Mouse (Mus musculus): ENCODE measurements around the gene Olfr543. TPM values are rescaled to one million over a fixed set of nuclear protein-coding genes. Genes with fewer than 3 reads are reported as not detected.
"Not testable (repeated sequence)": the region's sequence is repeated elsewhere in the genome, so short reads cannot be mapped to it uniquely, and the experiment has no call there.

Olfr543 gene
- polyA plus RNA-seq, 1 experiment from 2014 or later: 0.40 TPM

- H3K27ac ChIP-seq: no peak within 1 kb of the TSS
- no peak for ATAC-seq (ENCODE audit: low read depth)
- no peak within 1 kb of the TSS for H3K4me3 ChIP-seq (replicated peaks)
- H3K9me3 ChIP-seq (replicated peaks): no peaks in the 10 kb centered on the region
- H3K9ac ChIP-seq: no peak within 1 kb of the TSS
- no peak for DNase-seq
- 51% methylated on average over 3 of the region's 3 CpGs for WGBS (ENCODE audit: insufficient replicate concordance)
- H3K4me2 ChIP-seq: no peak within 1 kb of the TSS
- H3K4me1 ChIP-seq (replicated peaks): no peaks in the 10 kb centered on the region
- no peaks in the 10 kb centered on the region for H3K27me3 ChIP-seq
- no peaks in the 10 kb centered on the region for H3K36me3 ChIP-seq
Measured at GRCm38 (mm10) chr7:102499473-102499872, 18.0 kb upstream of the Olfr543 start, which contains the start of gene Olfr545. Olfr545 (minus strand) TSS chr7:102499573.

- H3K4me2 ChIP-seq; H3K27me3 ChIP-seq; H3K9me3 ChIP-seq (replicated peaks); ATAC-seq (ENCODE audit: low read depth); H3K27ac ChIP-seq; H3K4me1 ChIP-seq (replicated peaks); H3K9ac ChIP-seq; DNase-seq; H3K4me3 ChIP-seq (replicated peaks); H3K36me3 ChIP-seq: not testable (repeated sequence)
- 45% methylated on average over 6 of the region's 7 CpGs for WGBS (ENCODE audit: insufficient replicate concordance)
Measured at GRCm38 (mm10) chr7:102494416-102494815, 12.9 kb upstream of the Olfr543 start.

GRCm38 (mm10) chr7:102488161-102488560 is 6.7 kb upstream of the Olfr543 start, which contains the start of gene Olfr544:
Olfr544 (minus strand) TSS chr7:102488313.
- no peak within 1 kb of the TSS for H3K4me2 ChIP-seq
- no peaks in the 10 kb centered on the region for H3K9me3 ChIP-seq (replicated peaks)
- no peak within 1 kb of the TSS for H3K27ac ChIP-seq
- no peaks in the 10 kb centered on the region for H3K27me3 ChIP-seq
- no peak within 1 kb of the TSS for H3K9ac ChIP-seq
- peaks cover 33% of the 10 kb centered on the region for H3K4me1 ChIP-seq (replicated peaks)
- DNase-seq (no peak), ATAC-seq (ENCODE audit: low read depth) (no peak)
- H3K4me3 ChIP-seq (replicated peaks): no peak within 1 kb of the TSS
- 25% methylated on average over 1 of the region's 1 CpGs for WGBS (ENCODE audit: insufficient replicate concordance)
- H3K36me3 ChIP-seq: no peaks in the 10 kb centered on the region

DNA sequence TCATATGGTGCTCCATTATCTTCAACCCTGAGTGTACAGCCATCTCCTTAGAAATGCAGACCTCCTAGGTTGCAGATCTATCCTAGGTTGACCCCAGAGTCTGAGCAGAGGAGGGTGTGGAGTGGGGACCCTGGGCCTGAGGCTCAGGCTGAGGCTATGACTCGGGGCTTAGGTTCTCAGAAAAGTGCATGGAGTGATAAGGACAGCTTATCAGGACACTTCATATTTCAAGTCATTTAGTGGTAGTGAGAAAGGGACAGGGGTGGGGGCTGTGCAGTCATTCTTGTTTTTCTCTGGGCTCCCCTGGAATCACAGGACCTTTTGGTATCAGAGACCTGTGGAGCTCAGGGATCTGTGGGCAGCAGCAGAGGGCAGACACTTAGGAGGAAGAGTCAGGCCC is 4.6 kb upstream of the Olfr543 start:
- H3K4me2 ChIP-seq: peak overlapping the region; percentile 19
- H3K4me1 ChIP-seq (replicated peaks): peaks cover 39% of the 10 kb centered on the region
- no peaks in the 10 kb centered on the region for H3K9me3 ChIP-seq (replicated peaks)
- ATAC-seq (ENCODE audit: low read depth) (peak; percentile 86), DNase-seq (peak; percentile 25)
- H3K9ac ChIP-seq: no peak overlapping the region
- H3K4me3 ChIP-seq (replicated peaks): no peak overlapping the region
- H3K27ac ChIP-seq: no peak overlapping the region
- WGBS (ENCODE audit: insufficient replicate concordance): 7% methylated on average over 1 of the region's 1 CpGs
- H3K27me3 ChIP-seq: no peaks in the 10 kb centered on the region
- H3K36me3 ChIP-seq: no peaks in the 10 kb centered on the region

- ATAC-seq (ENCODE audit: low read depth); DNase-seq; H3K27ac ChIP-seq: not testable (repeated sequence)
Measured at GRCm38 (mm10) chr7:102484766-102485165, 3.3 kb upstream of the Olfr543 start.

DNA sequence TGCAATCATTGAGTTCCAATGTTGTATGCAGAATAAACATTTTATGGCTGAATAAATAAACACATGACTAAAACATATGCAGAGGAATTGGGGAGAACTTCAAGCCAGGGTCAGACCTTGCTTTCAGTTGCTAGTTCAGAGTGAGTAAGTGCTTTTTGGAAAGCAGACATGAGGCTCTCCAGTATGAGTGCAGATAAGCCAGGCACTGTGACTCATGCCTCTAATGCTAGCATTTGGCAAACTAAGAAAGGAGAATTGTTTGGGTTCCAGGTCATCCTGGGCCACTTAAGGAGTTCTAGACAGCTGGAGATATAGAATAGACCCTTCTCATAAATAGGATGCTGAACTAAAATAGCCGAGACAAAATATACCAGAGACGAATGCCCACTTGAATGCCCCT is 2.2 kb upstream of the Olfr543 start:
- Histone ChIP-seq H3K4me2 (no peak overlapping the region), H3K4me3 (replicated peaks) (no peak overlapping the region), H3K9me3 (replicated peaks) (no peaks in the 10 kb centered on the region), H3K9ac (no peak overlapping the region), H3K27ac (no peak overlapping the region), H3K36me3 (no peaks in the 10 kb centered on the region), H3K27me3 (no peaks in the 10 kb centered on the region), H3K4me1 (replicated peaks) (peaks cover 39% of the 10 kb centered on the region)
- WGBS (ENCODE audit: insufficient replicate concordance): 75% methylated on average over 2 of the region's 2 CpGs
- ATAC-seq (ENCODE audit: low read depth): no peak
- no peak for DNase-seq

More at GRCm38 (mm10) chr7:102484766-102485165, 3.3 kb upstream of the Olfr543 start:
- H3K4me3 ChIP-seq (replicated peaks); H3K4me2 ChIP-seq; H3K27me3 ChIP-seq; H3K9me3 ChIP-seq (replicated peaks); H3K36me3 ChIP-seq; H3K9ac ChIP-seq: not testable (repeated sequence)
- peaks cover 39% of the 10 kb centered on the region for H3K4me1 ChIP-seq (replicated peaks)
- WGBS (ENCODE audit: insufficient replicate concordance): 56% methylated on average over 6 of the region's 8 CpGs

- Histone ChIP-seq H3K9me3 (replicated peaks) (no peaks in the 10 kb centered on the region), H3K4me2 (no peak overlapping the region), H3K27me3 (no peaks in the 10 kb centered on the region), H3K9ac (no peak overlapping the region), H3K27ac (no peak overlapping the region), H3K4me1 (replicated peaks) (peaks cover 32% of the 10 kb centered on the region), H3K36me3 (0 out of 2 replicates have a peak, but pooled peaks cover 3% of the 10 kb centered on the region), H3K4me3 (replicated peaks) (no peak overlapping the region)
- 62% methylated on average over 4 of the region's 4 CpGs for WGBS (ENCODE audit: insufficient replicate concordance)
- DNase-seq (no peak), ATAC-seq (ENCODE audit: low read depth) (no peak)
Measured at GRCm38 (mm10) chr7:102480821-102481220, 658 bp downstream of the Olfr543 start.

GRCm38 (mm10) chr7:102479368-102480078 is 2.0 kb downstream of the Olfr543 start:
- no peak for ATAC-seq (ENCODE audit: low read depth)
- Histone ChIP-seq H3K4me1 (replicated peaks) (peaks cover 23% of the 10 kb centered on the region), H3K4me2 (no peak overlapping the region), H3K4me3 (replicated peaks) (no peak overlapping the region), H3K9me3 (replicated peaks) (no peaks in the 10 kb centered on the region), H3K36me3 (0 out of 2 replicates have a peak, but pooled peaks cover 3% of the 10 kb centered on the region), H3K27ac (no peak overlapping the region), H3K27me3 (no peaks in the 10 kb centered on the region), H3K9ac (no peak overlapping the region)
- no peak for DNase-seq
- WGBS (ENCODE audit: insufficient replicate concordance): 67% methylated on average over 5 of the region's 5 CpGs

GRCm38 (mm10) chr7:102478926-102479325 is 2.6 kb downstream of the Olfr543 start:
- no peak for DNase-seq
- Histone ChIP-seq H3K4me2 (no peak overlapping the region), H3K4me3 (replicated peaks) (no peak overlapping the region), H3K9ac (no peak overlapping the region), H3K4me1 (replicated peaks) (peaks cover 19% of the 10 kb centered on the region), H3K36me3 (0 out of 2 replicates have a peak, but pooled peaks cover 3% of the 10 kb centered on the region), H3K27me3 (no peaks in the 10 kb centered on the region), H3K9me3 (replicated peaks) (no peaks in the 10 kb centered on the region), H3K27ac (no peak overlapping the region)
- 70% methylated on average over 3 of the region's 3 CpGs for WGBS (ENCODE audit: insufficient replicate concordance)
- ATAC-seq (ENCODE audit: low read depth): no peak

DNA sequence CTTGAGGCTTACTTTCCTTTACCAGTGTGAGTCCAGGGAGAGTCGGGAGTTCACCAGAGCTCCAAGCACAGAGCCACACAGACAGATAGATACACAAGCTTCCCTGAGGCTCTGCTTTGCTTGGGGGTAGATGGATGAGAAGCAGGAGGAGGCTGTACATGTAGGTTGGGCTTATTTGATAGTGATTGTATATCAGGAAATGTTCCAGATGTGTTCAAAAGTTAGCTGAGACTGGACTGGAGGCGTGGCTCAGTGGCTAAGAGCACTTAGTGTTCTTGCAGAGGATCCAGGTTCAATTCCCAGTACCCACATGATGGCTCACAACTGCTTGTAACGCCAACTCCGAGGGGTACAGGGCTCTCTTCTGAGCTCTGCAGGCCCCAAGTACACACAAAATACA is 3.1 kb downstream of the Olfr543 start:
- Histone ChIP-seq H3K36me3 (0 out of 2 replicates have a peak, but pooled peaks cover 3% of the 10 kb centered on the region), H3K27me3 (no peaks in the 10 kb centered on the region), H3K9ac (no peak overlapping the region), H3K4me3 (replicated peaks) (no peak overlapping the region), H3K9me3 (replicated peaks) (no peaks in the 10 kb centered on the region), H3K4me1 (replicated peaks) (peaks cover 14% of the 10 kb centered on the region), H3K27ac (no peak overlapping the region), H3K4me2 (no peak overlapping the region)
- 70% methylated on average over 4 of the region's 4 CpGs for WGBS (ENCODE audit: insufficient replicate concordance)
- ATAC-seq (ENCODE audit: low read depth) (0 out of 2 replicates have a peak, but pooled peaks have one; percentile 21), DNase-seq (no peak)

GRCm38 (mm10) chr7:102477377-102477776 is 4.1 kb downstream of the Olfr543 start:
- no peak overlapping the region for H3K4me3 ChIP-seq (replicated peaks)
- 0 out of 2 replicates have a peak, but pooled peaks cover 6% of the 10 kb centered on the region for H3K4me1 ChIP-seq (replicated peaks)
- H3K9ac ChIP-seq: no peak overlapping the region
- no peaks in the 10 kb centered on the region for H3K27me3 ChIP-seq
- H3K4me2 ChIP-seq: no peak overlapping the region
- H3K27ac ChIP-seq: no peak overlapping the region
- ATAC-seq (ENCODE audit: low read depth) (no peak), DNase-seq (no peak)
- WGBS (ENCODE audit: insufficient replicate concordance): 80% methylated on average over 11 of the region's 11 CpGs
- 0 out of 2 replicates have a peak, but pooled peaks cover 3% of the 10 kb centered on the region for H3K36me3 ChIP-seq
- no peaks in the 10 kb centered on the region for H3K9me3 ChIP-seq (replicated peaks)

DNA sequence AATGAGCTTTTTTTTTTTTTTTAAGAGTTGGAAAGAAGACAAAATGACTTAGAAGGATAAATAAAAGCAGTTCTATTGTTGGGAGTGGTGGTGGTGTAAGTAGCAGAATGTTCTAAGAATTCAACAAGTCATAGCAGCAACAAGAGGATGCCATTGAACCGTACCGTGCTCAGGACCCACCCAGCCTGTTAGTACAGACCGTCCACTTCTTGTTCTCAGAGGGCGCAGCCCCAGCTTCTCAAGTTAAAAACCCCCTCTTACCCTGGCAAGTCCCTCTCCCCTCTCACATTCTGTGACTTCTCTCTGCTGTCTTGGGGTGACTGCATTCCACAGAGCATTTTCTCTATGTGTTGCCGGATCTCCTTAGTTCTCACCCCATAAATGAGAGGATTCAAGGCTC is 4.9 kb downstream of the Olfr543 start:
- no peak overlapping the region for H3K4me2 ChIP-seq
- H3K27me3 ChIP-seq: no peaks in the 10 kb centered on the region
- ATAC-seq (ENCODE audit: low read depth): no peak
- WGBS (ENCODE audit: insufficient replicate concordance): 86% methylated on average over 5 of the region's 5 CpGs
- H3K36me3 ChIP-seq: 0 out of 2 replicates have a peak, but pooled peaks cover 3% of the 10 kb centered on the region
- H3K9ac ChIP-seq: no peak overlapping the region
- H3K4me3 ChIP-seq (replicated peaks): no peak overlapping the region
- 0 out of 2 replicates have a peak, but pooled peaks cover 6% of the 10 kb centered on the region for H3K4me1 ChIP-seq (replicated peaks)
- no peak for DNase-seq
- H3K27ac ChIP-seq: no peak overlapping the region
- no peaks in the 10 kb centered on the region for H3K9me3 ChIP-seq (replicated peaks)
